Mouse (Mus musculus): ENCODE measurements at regions not wholly inside any gene's neighbourhood (a gene's known extent, or its start where the extent isn't known, plus 50 kb on each side); places are given as distances from the start of the nearest gene placed in this dataset.

DNA sequence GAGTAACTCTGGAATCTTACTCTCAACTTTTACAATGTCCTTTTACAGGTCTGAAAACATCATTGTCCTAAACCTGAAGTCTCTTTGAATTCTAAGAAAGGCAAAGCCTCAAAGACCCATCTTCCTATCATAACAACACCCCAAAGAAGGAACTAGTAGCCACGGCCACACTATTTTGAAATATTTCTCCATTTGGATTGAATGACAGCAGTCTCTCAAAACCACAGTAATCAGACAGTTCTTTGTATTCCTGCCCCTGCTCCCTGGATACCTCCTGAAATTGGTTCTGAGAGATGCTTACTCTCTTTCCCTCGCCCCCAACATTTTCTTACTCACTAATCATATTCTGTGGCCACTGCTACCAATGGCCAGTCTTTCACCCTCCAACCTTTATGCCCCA is 276.8 kb downstream of the Gm11232 start:
- TF ChIP-seq CTCF (IDR thresholded peaks at IDR 0.05; ENCODE audit: low read depth), result no peak
- no peak for TF ChIP-seq EP300 (optimal IDR thresholded peaks at IDR 0.05)
